Mouse (Mus musculus) spleen, adult 2 months (tissue): ENCODE measurements at regions not wholly inside any gene's neighbourhood (a gene's known extent, or its start where the extent isn't known, plus 50 kb on each side); places are given as distances from the start of the nearest gene placed in this dataset.

Experiments
- CTCF ChIP-seq: fragments of 200-500 bp; IDR thresholded peaks from 2 replicates; pipeline ENCODE4 v1.5.1; 2011; ENCODE audit warnings: mild to moderate bottlenecking, inconsistent platforms; ENCODE audit not compliant: insufficient read depth, insufficient read length, insufficient replicate concordance; ENCODE audit errors: extremely low read depth
- POLR2A ChIP-seq: fragments of 200-500 bp; IDR thresholded peaks from 2 replicates; pipeline ENCODE4 v1.6.1; 2011; ENCODE audit warnings: low read depth, low read length, inconsistent platforms

GRCm38 (mm10) chr4:9055266-9055820, 816.5 kb upstream of the Car8 start:
- TF ChIP-seq CTCF (no peak), POLR2A (no peak)
